Mouse (Mus musculus) forebrain, embryonic 16.5 days (tissue): ENCODE results near the gene Cryz. TPM values are rescaled to one million over a fixed set of nuclear protein-coding genes. Genes with fewer than 3 reads are reported as not detected.

Experiments used
- ATAC-seq: fragments of 200-750 bp; cut with Nextera tagmentation; 2 replicates; pipeline ENCODE4 v1.8.0; 2017; ENCODE audit warnings: mild to moderate bottlenecking, moderate library complexity
- H3K27ac ChIP-seq: fragments of 300-500 bp; sonication (generic); 2 replicates; pipeline ENCODE4 v1.5.1; 2014; ENCODE audit warnings: low read length, control low read depth
- H3K27me3 ChIP-seq: fragments of 300-500 bp; sonication (generic); replicated peaks from 2 replicates; pipeline ENCODE4 v1.6.1; 2014; ENCODE audit warnings: low read length; ENCODE audit not compliant: control insufficient read depth, insufficient read depth
- H3K36me3 ChIP-seq: fragments of 300-500 bp; sonication (generic); 2 replicates; pipeline ENCODE4 v1.6.1; 2014; ENCODE audit not compliant: control insufficient read depth, insufficient read depth
- H3K4me1 ChIP-seq: fragments of 300-500 bp; sonication (generic); replicated peaks from 2 replicates; pipeline ENCODE4 v1.6.1; 2014; ENCODE audit warnings: low read length; ENCODE audit not compliant: control insufficient read depth, insufficient read depth
- H3K4me2 ChIP-seq: fragments of 300-500 bp; sonication (generic); 2 replicates; pipeline ENCODE4 v1.6.1; 2014; ENCODE audit warnings: mild to moderate bottlenecking, low read length, control low read depth
- H3K4me3 ChIP-seq: fragments of 300-500 bp; sonication (generic); replicated peaks from 2 replicates; pipeline ENCODE4 v1.5.1; 2014; ENCODE audit warnings: mild to moderate bottlenecking, low read length, control low read depth
- H3K9ac ChIP-seq: fragments of 300-500 bp; sonication (generic); replicated peaks from 2 replicates; pipeline ENCODE4 v1.6.1; 2014; ENCODE audit warnings: low read depth, low read length, control low read depth
- H3K9me3 ChIP-seq: fragments of 300-500 bp; sonication (generic); 2 replicates; pipeline ENCODE4 v1.6.1; 2016; ENCODE audit warnings: low read length; ENCODE audit not compliant: control insufficient read depth
- WGBS: fragments of 180-500 bp; shearing (Covaris S2); extraction: QIAGEN DNeasy Blood & Tissue Kit; methylation state at CpG from one replicate; pipeline ENCODE4 v1.1.7; 2014; 5-methylcytosine and 5-hydroxymethylcytosine counted together
- polyA plus RNA-seq: library from polyadenylated mRNA; unstranded; fragments of >200 nt; fragmentation: Nextera tagmentation; extraction: Ambion mirVana; gene quantifications from 2 replicates; pipeline ENCODE4 v1.2.1, GENCODE M21; 2015

Cryz gene
- polyA plus RNA-seq, 1 experiment from 2014 or later: 9.2 TPM

- Histone ChIP-seq H3K4me3 (no peak overlapping the region), H3K9me3 (no peaks in the 10 kb centered on the region), H3K9ac (no peak overlapping the region), H3K4me2 (no peak overlapping the region), H3K4me1 (peaks cover 8% of the 10 kb centered on the region), H3K36me3 (no peaks in the 10 kb centered on the region), H3K27me3 (0 out of 2 replicates have a peak, but pooled peaks cover 2% of the 10 kb centered on the region), H3K27ac (no peak overlapping the region)
- ATAC-seq: no peak
- whole genome bisulfite sequencing: 77% methylated on average over 6 of the region's 6 CpGs
Measured at GRCm38 (mm10) chr3:154654284-154654683, 57.8 kb downstream of the Cryz start.

GRCm38 (mm10) chr3:154654901-154655300, 58.4 kb downstream of the Cryz start:
- no peak for ATAC-seq
- Histone ChIP-seq H3K27ac (no peak overlapping the region), H3K9ac (no peak overlapping the region), H3K4me1 (peaks cover 8% of the 10 kb centered on the region), H3K4me3 (no peak overlapping the region), H3K4me2 (no peak overlapping the region), H3K9me3 (no peaks in the 10 kb centered on the region), H3K36me3 (no peaks in the 10 kb centered on the region), H3K27me3 (0 out of 2 replicates have a peak, but pooled peaks cover 2% of the 10 kb centered on the region)
- 87% methylated on average over 12 of the region's 12 CpGs for WGBS

DNA sequence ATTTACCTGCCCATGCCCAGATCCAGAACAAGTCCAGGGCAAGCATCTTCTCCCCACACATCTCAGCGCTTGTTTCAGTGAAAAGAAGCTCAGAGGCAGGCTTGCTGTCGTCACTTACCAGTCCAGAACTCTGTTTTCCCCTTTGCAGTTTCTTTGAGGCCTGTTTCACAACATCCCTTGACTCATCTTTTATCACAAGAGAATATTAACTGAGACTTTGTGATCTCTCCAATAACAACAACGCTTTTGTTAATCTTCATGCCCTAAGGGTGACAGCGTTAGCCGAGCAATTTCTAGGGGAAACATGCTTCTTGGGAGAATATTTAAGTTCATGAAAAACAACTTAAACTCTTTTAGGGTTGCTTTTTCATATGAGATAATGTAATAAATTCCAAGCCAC, 59.2 kb downstream of the Cryz start:
- Histone ChIP-seq H3K36me3 (no peaks in the 10 kb centered on the region), H3K27me3 (0 out of 2 replicates have a peak, but pooled peaks cover 2% of the 10 kb centered on the region), H3K9me3 (no peaks in the 10 kb centered on the region), H3K27ac (no peak overlapping the region), H3K9ac (no peak overlapping the region), H3K4me1 (peaks cover 8% of the 10 kb centered on the region), H3K4me2 (no peak overlapping the region), H3K4me3 (no peak overlapping the region)
- ATAC-seq: no peak
- WGBS: 91% methylated on average over 5 of the region's 5 CpGs

GRCm38 (mm10) chr3:154663545-154663944, 67.0 kb downstream of the Cryz start, which contains the start of gene Erich3:
TSS of gene Erich3 (plus strand) at chr3:154663859.
- H3K9ac ChIP-seq: peak within 1 kb of the TSS; percentile 66
- WGBS: 15% methylated on average over 7 of the region's 7 CpGs
- H3K4me3 ChIP-seq: peak within 1 kb of the TSS; percentile 48
- no peaks in the 10 kb centered on the region for H3K27me3 ChIP-seq
- H3K4me1 ChIP-seq: peaks cover 17% of the 10 kb centered on the region
- H3K27ac ChIP-seq: peak within 1 kb of the TSS; percentile 81
- H3K9me3 ChIP-seq: no peaks in the 10 kb centered on the region
- H3K4me2 ChIP-seq: peak within 1 kb of the TSS; percentile 81
- no peaks in the 10 kb centered on the region for H3K36me3 ChIP-seq
- ATAC-seq: 0 out of 2 replicates have a peak, but pooled peaks have one; percentile 5

DNA sequence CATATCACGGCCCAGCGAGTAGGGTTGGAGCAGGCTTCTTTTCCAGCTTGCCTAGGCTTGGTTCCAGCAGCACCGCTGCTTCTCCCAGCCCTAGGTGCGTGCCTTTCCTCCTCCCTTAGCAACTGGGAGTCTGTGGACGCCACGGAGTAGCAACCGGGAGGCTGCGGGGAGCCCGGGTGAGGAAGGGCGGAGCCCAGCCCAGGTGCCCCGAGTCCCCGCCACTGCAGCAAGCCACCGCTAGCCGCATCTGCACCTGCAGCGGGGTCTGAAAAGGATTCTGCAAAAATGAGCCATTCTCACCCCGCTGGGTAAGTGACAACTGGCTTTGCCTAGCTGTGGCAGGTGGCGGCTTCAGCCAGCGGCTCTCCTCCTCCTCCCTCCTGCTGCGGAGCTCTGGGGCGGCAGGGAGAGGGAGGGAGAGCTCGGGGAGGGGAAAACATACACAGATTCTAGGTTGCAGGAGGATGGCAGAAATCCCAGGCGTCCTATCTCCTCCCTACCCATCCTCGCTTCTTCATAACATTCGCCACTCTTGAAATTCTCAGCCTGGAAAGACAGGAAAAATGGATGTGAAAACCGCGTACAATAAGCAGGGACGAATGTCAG, 67.6 kb downstream of the Cryz start:
- peak; percentile 87 for ATAC-seq
- no peaks in the 10 kb centered on the region for H3K36me3 ChIP-seq

GRCm38 (mm10) chr3:154664636-154665035, 68.1 kb downstream of the Cryz start:
- peaks cover 17% of the 10 kb centered on the region for H3K4me1 ChIP-seq
- H3K9me3 ChIP-seq: no peaks in the 10 kb centered on the region
- H3K36me3 ChIP-seq: no peaks in the 10 kb centered on the region
- no peaks in the 10 kb centered on the region for H3K27me3 ChIP-seq
- H3K4me3 ChIP-seq: no peak overlapping the region; the same call in 1 of the 2 replicates
- H3K27ac ChIP-seq: peak overlapping the region; percentile 81
- peak overlapping the region; percentile 81 for H3K4me2 ChIP-seq
- ATAC-seq: no peak
- WGBS: 37% methylated on average over 4 of the region's 4 CpGs
- H3K9ac ChIP-seq: peak overlapping the region; percentile 66

More for the DNA sequence above, 67.6 kb downstream of the Cryz start:
- H3K9ac ChIP-seq: peak overlapping the region; percentile 66
- H3K4me3 ChIP-seq: peak overlapping the region; percentile 48
- H3K27me3 ChIP-seq: no peaks in the 10 kb centered on the region
- peak overlapping the region; percentile 81 for H3K27ac ChIP-seq
- H3K9me3 ChIP-seq: no peaks in the 10 kb centered on the region
- H3K4me1 ChIP-seq: peaks cover 17% of the 10 kb centered on the region
- WGBS: 1% methylated on average over 25 of the region's 27 CpGs
- H3K4me2 ChIP-seq: peak overlapping the region; percentile 81

- 79% methylated on average over 3 of the region's 3 CpGs for WGBS
- Histone ChIP-seq H3K9ac (no peak overlapping the region), H3K27ac (no peak overlapping the region), H3K4me3 (no peak overlapping the region), H3K4me2 (no peak overlapping the region), H3K36me3 (no peaks in the 10 kb centered on the region), H3K27me3 (no peaks in the 10 kb centered on the region), H3K9me3 (no peaks in the 10 kb centered on the region), H3K4me1 (peaks cover 15% of the 10 kb centered on the region)
- no peak for ATAC-seq
Measured at GRCm38 (mm10) chr3:154668485-154668884, 72.0 kb downstream of the Cryz start.

DNA sequence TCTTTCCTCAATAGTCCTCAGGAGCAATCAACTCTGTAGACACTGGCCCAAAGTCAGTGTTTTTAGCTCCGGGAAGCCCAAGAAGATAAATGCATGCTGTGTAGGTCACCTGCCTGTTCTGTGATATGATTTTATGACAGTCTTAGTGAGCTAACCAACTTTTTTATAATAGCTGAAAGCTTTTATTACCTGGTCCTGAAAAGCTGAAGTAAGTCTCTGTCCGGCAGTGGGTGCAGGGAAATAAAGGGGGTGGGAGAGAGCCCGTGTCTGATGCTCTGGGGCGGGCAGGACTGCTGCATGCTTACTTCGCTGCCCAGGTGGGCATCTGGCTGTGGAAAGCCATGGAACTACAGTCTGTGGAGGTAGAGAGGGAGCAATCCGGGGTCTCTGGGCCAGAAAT, 74.1 kb downstream of the Cryz start:
- 90% methylated on average over 6 of the region's 6 CpGs for WGBS

DNA sequence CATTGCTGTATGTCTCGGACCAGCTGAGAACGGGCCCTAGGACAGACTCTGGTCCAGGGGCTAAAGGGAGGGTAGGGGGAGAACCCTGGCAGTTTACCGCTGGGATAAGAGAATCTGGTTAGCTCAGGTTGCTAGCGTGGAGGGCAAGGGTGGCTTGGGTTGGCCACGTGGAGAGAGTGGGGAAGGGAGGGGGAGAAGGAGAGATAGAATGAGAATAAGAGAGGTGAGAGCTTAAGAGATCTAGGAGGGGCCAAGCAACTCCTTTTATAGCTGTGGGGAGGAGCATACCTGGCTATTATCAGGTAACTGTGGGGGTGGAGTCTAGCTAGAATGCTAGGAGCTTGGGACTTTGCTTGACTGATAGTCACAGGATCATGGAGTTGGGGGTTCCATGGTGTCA, 74.5 kb downstream of the Cryz start:
- H3K9me3 ChIP-seq: no peaks in the 10 kb centered on the region
- ATAC-seq: no peak
- WGBS: 80% methylated on average over 5 of the region's 5 CpGs

More for the DNA sequence above, 74.1 kb downstream of the Cryz start:
- Histone ChIP-seq H3K27ac (no peak overlapping the region), H3K9ac (no peak overlapping the region), H3K9me3 (no peaks in the 10 kb centered on the region), H3K4me2 (no peak overlapping the region), H3K4me1 (0 out of 2 replicates have a peak, but pooled peaks cover 3% of the 10 kb centered on the region), H3K27me3 (no peaks in the 10 kb centered on the region), H3K36me3 (no peaks in the 10 kb centered on the region), H3K4me3 (no peak overlapping the region)
- no peak for ATAC-seq

More for the DNA sequence above, 74.5 kb downstream of the Cryz start:
- H3K4me3 ChIP-seq: no peak overlapping the region
- H3K4me2 ChIP-seq: no peak overlapping the region
- H3K9ac ChIP-seq: no peak overlapping the region
- no peaks in the 10 kb centered on the region for H3K27me3 ChIP-seq
- 0 out of 2 replicates have a peak, but pooled peaks cover 3% of the 10 kb centered on the region for H3K4me1 ChIP-seq
- no peaks in the 10 kb centered on the region for H3K36me3 ChIP-seq
- H3K27ac ChIP-seq: no peak overlapping the region
